Mouse (Mus musculus): ENCODE data around the gene Cyp4f17. TPM values are rescaled to one million over a fixed set of nuclear protein-coding genes. Genes with fewer than 3 reads are reported as not detected.

Gene Cyp4f17
- 6.4 and 7.5 TPM in 2 replicates for polyA plus RNA-seq (2015; fragmentation: Nextera tagmentation; extraction: Ambion mirVana)

DNA sequence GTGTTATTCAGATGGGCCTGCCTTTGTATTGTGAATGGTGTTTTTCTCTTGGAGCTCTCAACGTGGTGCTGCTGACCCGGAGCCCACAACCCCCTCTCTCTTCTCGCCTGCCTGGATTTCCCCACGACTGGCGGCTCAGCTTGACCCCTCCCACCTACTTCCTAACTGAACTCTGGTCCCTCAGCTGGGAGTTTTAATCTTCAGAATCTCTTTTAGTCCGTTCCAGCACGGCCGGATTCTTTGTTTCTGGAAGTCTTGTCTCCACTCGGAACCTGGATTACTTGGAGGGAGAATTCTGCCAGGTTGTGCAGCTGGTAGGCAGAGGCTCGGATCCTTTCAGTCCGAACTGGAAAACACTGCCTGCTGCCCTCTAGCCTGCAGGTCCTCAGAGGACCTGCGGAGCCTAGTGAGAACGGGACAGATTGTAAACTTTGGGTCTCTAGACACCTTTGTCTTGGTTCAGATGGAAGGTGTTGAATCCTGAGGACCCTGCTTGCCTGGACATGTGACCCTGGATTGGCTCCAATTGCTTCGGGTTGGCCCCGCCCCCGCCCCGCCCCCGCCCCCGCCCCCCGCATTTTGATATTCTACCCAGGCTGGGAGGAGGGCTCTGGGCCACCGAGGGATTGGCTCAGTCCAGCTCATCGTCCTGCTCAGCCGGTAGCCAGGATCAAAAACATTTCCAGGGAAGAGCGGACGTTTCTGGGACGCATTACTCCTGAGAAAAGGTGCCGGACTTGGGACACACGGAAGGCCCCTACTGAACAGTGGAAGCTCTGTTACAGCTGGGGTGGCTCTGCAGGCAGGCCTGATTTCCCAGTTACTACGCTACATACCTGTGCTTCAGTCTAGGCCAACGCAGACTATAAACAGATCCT is at the start of gene Cyp4f17:
TSS of gene Cyp4f17 (plus strand) at position 200 of the 878 bp plus-strand sequence.
- peak within 1 kb of the TSS; percentile 91 for H3K4me2 ChIP-seq
- H3K27ac ChIP-seq (replicated peaks): peak within 1 kb of the TSS; percentile 92
- H3K9ac ChIP-seq: peak within 1 kb of the TSS; percentile 81
- ATAC-seq (ENCODE audit: extremely low read depth, insufficient number of reproducible peaks, low FRiP score, low TSS enrichment): peak; percentile 81
- peaks cover 14% of the 10 kb centered on the region for H3K36me3 ChIP-seq
- H3K4me3 ChIP-seq: peak within 1 kb of the TSS; percentile 64
- 1% methylated on average over 30 of the region's 30 CpGs for WGBS
- no peaks in the 10 kb centered on the region for H3K27me3 ChIP-seq (replicated peaks)
- peaks cover 40% of the 10 kb centered on the region for H3K4me1 ChIP-seq
- no peaks in the 10 kb centered on the region for H3K9me3 ChIP-seq

DNA sequence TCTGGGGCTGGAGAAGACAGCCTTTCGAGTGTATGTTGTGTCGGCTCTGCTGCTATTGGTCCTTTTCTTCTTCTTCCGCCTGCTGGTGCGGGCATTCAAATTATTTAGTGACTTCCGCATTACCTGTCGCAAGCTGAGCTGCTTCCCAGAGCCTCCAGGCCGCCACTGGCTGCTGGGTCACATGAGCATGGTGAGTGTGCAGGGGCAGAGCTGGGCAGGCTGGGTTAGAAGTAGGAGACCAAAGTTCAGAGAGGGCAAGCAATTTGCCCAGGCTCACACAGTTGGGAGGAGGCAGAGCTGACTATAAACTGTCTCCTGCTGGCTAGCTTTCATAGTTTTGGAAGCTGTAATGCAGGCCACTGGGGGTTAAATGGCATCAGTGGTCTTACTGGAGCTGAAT is 37.4 kb upstream of the Cyp4f17 start:
- no peaks in the 10 kb centered on the region for H3K9me3 ChIP-seq
- H3K4me2 ChIP-seq: no peak overlapping the region
- H3K27ac ChIP-seq (replicated peaks): no peak overlapping the region
- H3K4me1 ChIP-seq: no peaks in the 10 kb centered on the region
- no peak overlapping the region for H3K9ac ChIP-seq
- ATAC-seq (ENCODE audit: extremely low read depth, insufficient number of reproducible peaks, low FRiP score, low TSS enrichment): no peak
- H3K36me3 ChIP-seq: no peaks in the 10 kb centered on the region
- H3K27me3 ChIP-seq (replicated peaks): peaks cover 14% of the 10 kb centered on the region
- H3K4me3 ChIP-seq: no peak overlapping the region
- 46% methylated on average over 7 of the region's 7 CpGs for WGBS

DNA sequence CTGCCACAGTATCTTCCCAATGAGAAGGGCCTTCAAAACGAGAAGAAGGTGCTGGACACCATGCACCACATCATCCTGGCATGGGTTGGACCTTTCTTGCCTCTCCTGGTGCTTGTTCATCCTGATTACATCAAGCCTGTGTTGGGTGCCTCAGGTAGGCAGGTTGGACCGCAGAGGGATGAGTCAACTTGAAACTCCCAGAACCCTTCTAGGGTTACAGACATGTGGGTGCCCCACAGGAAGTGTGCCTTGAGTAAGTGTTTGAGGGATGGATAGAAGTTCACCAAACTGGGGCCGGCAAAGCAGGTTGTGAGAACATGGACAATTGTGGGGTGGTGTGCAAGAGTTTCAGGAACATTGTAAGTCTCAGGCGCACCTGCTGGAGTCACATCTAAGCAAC is 35.1 kb upstream of the Cyp4f17 start:
- no peak for ATAC-seq (ENCODE audit: extremely low read depth, insufficient number of reproducible peaks, low FRiP score, low TSS enrichment)
- Histone ChIP-seq H3K27ac (replicated peaks) (no peak overlapping the region), H3K4me3 (no peak overlapping the region), H3K4me1 (no peaks in the 10 kb centered on the region), H3K4me2 (no peak overlapping the region), H3K9ac (no peak overlapping the region), H3K36me3 (no peaks in the 10 kb centered on the region), H3K27me3 (replicated peaks) (no peaks in the 10 kb centered on the region; the same call in 1 of the 2 replicates), H3K9me3 (no peaks in the 10 kb centered on the region)
- 74% methylated on average over 4 of the region's 4 CpGs for WGBS

DNA sequence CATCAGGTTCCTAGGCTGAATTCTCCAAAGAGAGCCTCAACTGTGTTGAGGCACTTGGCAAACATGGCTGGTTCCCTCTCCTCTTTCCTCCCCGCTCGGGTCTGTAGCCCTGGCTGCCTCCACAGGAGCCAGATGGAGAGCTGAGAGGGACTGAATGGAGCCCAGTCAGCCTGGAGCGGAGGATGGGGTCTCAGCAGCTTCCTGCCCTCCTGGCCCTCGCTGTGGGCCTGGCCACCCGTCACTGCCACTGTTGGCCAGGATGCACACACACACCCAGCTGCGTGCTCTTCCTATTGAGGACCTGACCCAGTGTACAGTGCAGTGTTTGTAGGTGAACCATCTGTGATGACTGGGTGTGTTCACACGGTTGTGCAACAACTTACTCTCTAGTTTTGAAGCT is 33.7 kb upstream of the Cyp4f17 start:
- peaks cover 5% of the 10 kb centered on the region; the same call in 1 of the 2 replicates for H3K27me3 ChIP-seq (replicated peaks)
- H3K4me3 ChIP-seq: no peak overlapping the region
- 54% methylated on average over 7 of the region's 7 CpGs for WGBS
- no peaks in the 10 kb centered on the region for H3K4me1 ChIP-seq
- no peak overlapping the region for H3K27ac ChIP-seq (replicated peaks)
- no peaks in the 10 kb centered on the region for H3K36me3 ChIP-seq
- H3K9ac ChIP-seq: no peak overlapping the region
- H3K4me2 ChIP-seq: no peak overlapping the region
- no peaks in the 10 kb centered on the region for H3K9me3 ChIP-seq
- no peak for ATAC-seq (ENCODE audit: extremely low read depth, insufficient number of reproducible peaks, low FRiP score, low TSS enrichment)

GRCm38 (mm10) chr17:32474954-32475560 is 30.8 kb upstream of the Cyp4f17 start:
- no peak overlapping the region for H3K27ac ChIP-seq (replicated peaks)
- no peak for ATAC-seq (ENCODE audit: extremely low read depth, insufficient number of reproducible peaks, low FRiP score, low TSS enrichment)
- WGBS: 65% methylated on average over 5 of the region's 5 CpGs
- no peaks in the 10 kb centered on the region for H3K9me3 ChIP-seq
- no peaks in the 10 kb centered on the region for H3K4me1 ChIP-seq
- H3K36me3 ChIP-seq: no peaks in the 10 kb centered on the region
- H3K4me3 ChIP-seq: no peak overlapping the region
- H3K4me2 ChIP-seq: no peak overlapping the region
- H3K9ac ChIP-seq: no peak overlapping the region
- H3K27me3 ChIP-seq (replicated peaks): peaks cover 21% of the 10 kb centered on the region

GRCm38 (mm10) chr17:32477204-32477603 is 28.6 kb upstream of the Cyp4f17 start:
- no peak overlapping the region for H3K4me2 ChIP-seq
- no peaks in the 10 kb centered on the region for H3K9me3 ChIP-seq
- no peaks in the 10 kb centered on the region for H3K36me3 ChIP-seq
- 85% methylated on average over 1 of the region's 1 CpGs for WGBS
- H3K27ac ChIP-seq (replicated peaks): no peak overlapping the region
- H3K4me3 ChIP-seq: no peak overlapping the region
- H3K9ac ChIP-seq: no peak overlapping the region
- ATAC-seq (ENCODE audit: extremely low read depth, insufficient number of reproducible peaks, low FRiP score, low TSS enrichment): no peak
- H3K27me3 ChIP-seq (replicated peaks): peaks cover 41% of the 10 kb centered on the region
- H3K4me1 ChIP-seq: no peaks in the 10 kb centered on the region

DNA sequence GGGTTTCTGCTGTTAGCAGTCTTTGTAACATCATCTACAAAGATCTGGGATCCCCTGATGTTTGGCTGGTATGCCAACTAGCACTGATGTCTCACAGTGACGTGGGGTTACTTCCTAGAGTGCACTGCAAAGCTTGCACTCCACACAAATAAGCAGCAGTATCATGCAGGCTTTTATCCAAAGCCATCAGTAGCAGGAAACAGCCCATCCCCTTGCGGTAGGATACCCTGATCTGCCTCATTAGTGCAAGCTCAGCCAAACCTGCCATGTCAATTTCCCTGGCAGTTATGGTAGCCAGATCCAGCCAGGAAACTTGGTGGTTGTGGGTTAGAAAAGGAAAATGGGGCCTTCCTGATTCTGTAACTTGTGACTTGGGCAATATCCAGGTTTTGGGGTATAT is 27.1 kb upstream of the Cyp4f17 start:
- Histone ChIP-seq H3K9me3 (no peaks in the 10 kb centered on the region), H3K4me3 (no peak overlapping the region), H3K4me1 (peaks cover 2% of the 10 kb centered on the region; the same call in 1 of the 2 replicates), H3K27me3 (replicated peaks) (peaks cover 54% of the 10 kb centered on the region), H3K9ac (no peak overlapping the region), H3K36me3 (no peaks in the 10 kb centered on the region), H3K27ac (replicated peaks) (no peak overlapping the region), H3K4me2 (no peak overlapping the region)
- ATAC-seq (ENCODE audit: extremely low read depth, insufficient number of reproducible peaks, low FRiP score, low TSS enrichment): no peak
- WGBS: 64% methylated on average over 2 of the region's 2 CpGs

- ATAC-seq (ENCODE audit: extremely low read depth, insufficient number of reproducible peaks, low FRiP score, low TSS enrichment): no peak
- Histone ChIP-seq H3K4me2 (no peak overlapping the region), H3K27ac (replicated peaks) (no peak overlapping the region), H3K4me1 (peaks cover 2% of the 10 kb centered on the region; the same call in 1 of the 2 replicates), H3K36me3 (no peaks in the 10 kb centered on the region), H3K27me3 (replicated peaks) (peaks cover 64% of the 10 kb centered on the region), H3K9me3 (no peaks in the 10 kb centered on the region), H3K9ac (no peak overlapping the region), H3K4me3 (no peak overlapping the region)
- WGBS: 10% methylated on average over 6 of the region's 8 CpGs
These were observed 26.0 kb upstream of the Cyp4f17 start for GRCm38 (mm10) chr17:32479554-32480506.

DNA sequence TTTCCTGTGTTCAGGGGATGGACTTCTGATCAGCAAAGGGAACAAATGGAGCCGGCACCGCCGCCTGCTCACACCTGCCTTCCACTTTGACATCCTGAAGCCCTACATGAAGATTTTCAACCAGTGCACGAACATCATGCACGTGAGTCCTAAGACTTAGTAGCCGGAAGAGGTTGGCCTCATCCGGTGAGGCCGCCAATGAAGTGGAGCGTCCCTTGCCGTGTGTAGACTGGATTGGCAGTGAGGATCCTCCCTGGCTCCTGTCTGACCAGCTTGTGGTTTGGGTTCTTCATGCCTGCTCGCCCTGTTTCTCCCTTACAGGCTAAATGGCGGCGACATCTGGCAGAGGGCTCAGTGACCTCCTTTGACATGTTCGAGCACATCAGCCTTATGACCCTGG is 24.1 kb upstream of the Cyp4f17 start:
- H3K27ac ChIP-seq (replicated peaks): no peak overlapping the region

DNA sequence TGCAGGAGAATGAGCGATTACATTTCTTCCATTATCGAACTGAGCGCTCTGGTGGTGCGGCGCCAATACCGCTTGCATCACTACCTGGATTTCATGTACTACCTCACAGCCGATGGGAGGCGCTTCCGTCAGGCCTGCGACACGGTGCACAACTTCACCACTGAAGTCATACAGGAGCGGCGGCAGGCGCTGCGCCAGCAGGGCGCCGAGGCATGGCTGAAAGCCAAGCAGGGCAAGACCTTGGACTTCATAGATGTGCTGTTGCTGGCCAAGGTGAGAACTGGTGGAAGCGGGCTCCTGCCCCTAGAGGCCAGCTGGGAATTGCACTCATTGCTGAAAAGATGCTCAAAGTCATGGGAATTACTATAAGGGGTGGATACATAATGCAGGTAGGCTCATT is 22.6 kb upstream of the Cyp4f17 start:
- Histone ChIP-seq H3K9ac (no peak overlapping the region), H3K27ac (replicated peaks) (no peak overlapping the region), H3K27me3 (replicated peaks) (peaks cover 86% of the 10 kb centered on the region), H3K4me2 (peak overlapping the region; percentile 59), H3K4me1 (peaks cover 2% of the 10 kb centered on the region; the same call in 1 of the 2 replicates), H3K36me3 (no peaks in the 10 kb centered on the region), H3K9me3 (no peaks in the 10 kb centered on the region), H3K4me3 (0 out of 2 replicates have a peak overlapping the region, but pooled peaks have one; percentile 21)
- WGBS: 16% methylated on average over 18 of the region's 18 CpGs
- 0 out of 2 replicates have a peak, but pooled peaks have one; percentile 14 for ATAC-seq (ENCODE audit: extremely low read depth, insufficient number of reproducible peaks, low FRiP score, low TSS enrichment)

More for the DNA sequence above, 24.1 kb upstream of the Cyp4f17 start:
- H3K27me3 ChIP-seq (replicated peaks): peaks cover 77% of the 10 kb centered on the region
- H3K9ac ChIP-seq: no peak overlapping the region
- no peaks in the 10 kb centered on the region for H3K9me3 ChIP-seq
- H3K4me3 ChIP-seq: no peak overlapping the region
- WGBS: 69% methylated on average over 14 of the region's 14 CpGs
- H3K4me1 ChIP-seq: peaks cover 2% of the 10 kb centered on the region; the same call in 1 of the 2 replicates
- H3K36me3 ChIP-seq: no peaks in the 10 kb centered on the region
- H3K4me2 ChIP-seq: no peak overlapping the region
- no peak for ATAC-seq (ENCODE audit: extremely low read depth, insufficient number of reproducible peaks, low FRiP score, low TSS enrichment)

Data from heart, embryonic 13.5 days (tissue).